8 mouse cellular contexts compared by ENCODE assay signal in the genomic region with DNA sequence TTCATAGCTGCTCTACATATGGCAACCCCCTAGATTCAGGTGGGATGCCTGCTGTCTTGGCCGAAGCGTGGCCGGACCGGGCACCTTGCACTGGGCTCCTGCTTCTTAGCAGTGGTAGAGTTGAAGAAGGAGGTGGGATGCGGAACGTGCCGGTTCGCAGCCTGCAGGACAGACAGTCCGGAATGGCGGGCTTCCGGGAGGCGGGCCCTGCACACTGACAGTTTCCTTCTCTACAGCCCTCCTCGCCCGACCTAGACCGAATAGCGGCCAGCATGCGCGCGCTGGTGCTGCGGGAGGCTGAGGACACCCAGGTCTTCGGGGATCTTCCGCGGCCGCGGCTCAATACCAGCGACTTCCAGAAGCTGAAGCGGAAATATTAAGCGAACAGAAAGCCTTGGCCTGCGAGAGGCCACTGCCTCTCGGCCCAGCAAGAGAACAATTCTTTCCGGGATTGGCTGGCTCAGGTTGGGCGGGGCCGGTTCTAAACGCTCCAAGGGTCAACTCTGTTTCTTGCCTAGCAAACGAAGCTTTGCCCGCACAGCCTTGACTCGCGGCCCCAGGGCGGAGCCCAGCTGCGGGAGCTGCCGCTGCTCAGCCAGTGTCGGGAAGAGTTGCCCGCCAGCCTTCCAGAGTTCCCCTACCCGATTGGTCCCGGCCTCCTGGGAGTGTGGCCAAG. TPM values are rescaled to one million over a fixed set of nuclear protein-coding genes. Genes with fewer than 3 reads are reported as not detected.
DNase-seq lines count a peak whose midpoint lies in the region; ATAC-seq and TF ChIP-seq lines count a peak whose summit lies in the region.

No protein-coding gene starts in this region.

- peak; percentile 79 for TF ChIP-seq POLR2A in bone marrow, adult 2 months (IDR thresholded peaks at IDR 0.05; ENCODE audit: borderline replicate concordance, control insufficient read depth, low read depth, low read length)

- peaks cover 53% of the 10 kb centered on the region for H3K79me2 ChIP-seq in C2C12 (ENCODE audit: control insufficient read depth, insufficient read depth)

- H3ac ChIP-seq in C2C12 (ENCODE audit: control insufficient read depth, insufficient read length, low read depth): peak overlapping the region; percentile 31

- H3K27ac ChIP-seq in bone marrow, adult 2 months (ENCODE audit: control insufficient read depth, insufficient read depth, low read depth, low read length, poor library complexity): peak overlapping the region; percentile 98
- H3K27ac ChIP-seq in embryonic facial prominence, embryonic 15.5 days (replicated peaks): peak overlapping the region; percentile 95
- H3K27ac ChIP-seq in heart, embryonic 12.5 days (ENCODE audit: poor library complexity, severe bottlenecking): peak overlapping the region; percentile 97
- H3K27ac ChIP-seq in kidney, embryonic 15.5 days: peak overlapping the region; percentile 99
- peak overlapping the region; percentile 99 for H3K27ac ChIP-seq in liver, embryonic 16.5 days (ENCODE audit: low read length)
- H3K27ac ChIP-seq in stomach, embryonic 14.5 days (ENCODE audit: low read length): peak overlapping the region; percentile 95

- peaks cover 6% of the 10 kb centered on the region; the same call in 1 of the 2 replicates for H3K4me1 ChIP-seq in bone marrow, adult 2 months (ENCODE audit: control insufficient read depth, insufficient read depth, low read length)
- H3K4me1 ChIP-seq in embryonic facial prominence, embryonic 15.5 days: peaks cover 75% of the 10 kb centered on the region
- H3K4me1 ChIP-seq in heart, embryonic 12.5 days (replicated peaks): peaks cover 70% of the 10 kb centered on the region
- H3K4me1 ChIP-seq in kidney, embryonic 15.5 days: peaks cover 73% of the 10 kb centered on the region
- H3K4me1 ChIP-seq in liver, embryonic 16.5 days (ENCODE audit: control insufficient read depth, low read depth, low read length): peaks cover 68% of the 10 kb centered on the region
- H3K4me1 ChIP-seq in stomach, embryonic 14.5 days (ENCODE audit: control insufficient read depth, insufficient read depth, low read length): peaks cover 44% of the 10 kb centered on the region

- no peaks in the 10 kb centered on the region for H3K27me3 ChIP-seq in C2C12 (ENCODE audit: control insufficient read depth, insufficient read depth, insufficient read length)
- no peaks in the 10 kb centered on the region for H3K27me3 ChIP-seq in embryonic facial prominence, embryonic 15.5 days
- H3K27me3 ChIP-seq in heart, embryonic 12.5 days (replicated peaks): no peaks in the 10 kb centered on the region
- H3K27me3 ChIP-seq in kidney, embryonic 15.5 days: no peaks in the 10 kb centered on the region
- no peaks in the 10 kb centered on the region for H3K27me3 ChIP-seq in liver, embryonic 16.5 days (ENCODE audit: control insufficient read depth, insufficient read depth, low read depth, low read length)
- no peaks in the 10 kb centered on the region for H3K27me3 ChIP-seq in stomach, embryonic 14.5 days (ENCODE audit: control insufficient read depth, insufficient read depth, low read length)

- H3K4me3 ChIP-seq in C2C12 (ENCODE audit: insufficient read depth, poor library complexity, severe bottlenecking): peak overlapping the region; percentile 18
- H3K4me3 ChIP-seq in bone marrow, adult 2 months (replicated peaks; ENCODE audit: control insufficient read depth, low read depth, low read length): peak overlapping the region; percentile 82
- peak overlapping the region; percentile 49 for H3K4me3 ChIP-seq in embryonic facial prominence, embryonic 15.5 days (replicated peaks)
- H3K4me3 ChIP-seq in heart, embryonic 12.5 days: peak overlapping the region; percentile 52
- peak overlapping the region; percentile 58 for H3K4me3 ChIP-seq in kidney, embryonic 15.5 days (replicated peaks)
- peak overlapping the region; percentile 85 for H3K4me3 ChIP-seq in liver, embryonic 16.5 days (ENCODE audit: low read depth, low read length)
- peak overlapping the region; percentile 43 for H3K4me3 ChIP-seq in stomach, embryonic 14.5 days (ENCODE audit: low read depth, low read length)

- peak overlapping the region; percentile 91 for H3K4me2 ChIP-seq in embryonic facial prominence, embryonic 15.5 days (replicated peaks)
- H3K4me2 ChIP-seq in heart, embryonic 12.5 days: peak overlapping the region; percentile 82
- H3K4me2 ChIP-seq in kidney, embryonic 15.5 days: peak overlapping the region; percentile 96
- H3K4me2 ChIP-seq in liver, embryonic 16.5 days (ENCODE audit: low read depth, low read length): peak overlapping the region; percentile 98
- peak overlapping the region; percentile 95 for H3K4me2 ChIP-seq in stomach, embryonic 14.5 days (replicated peaks; ENCODE audit: low read depth, low read length)

- no peaks in the 10 kb centered on the region for H3K9me3 ChIP-seq in embryonic facial prominence, embryonic 15.5 days (replicated peaks)
- no peaks in the 10 kb centered on the region for H3K9me3 ChIP-seq in heart, embryonic 12.5 days (replicated peaks)
- no peaks in the 10 kb centered on the region for H3K9me3 ChIP-seq in kidney, embryonic 15.5 days (replicated peaks)
- H3K9me3 ChIP-seq in liver, embryonic 16.5 days (replicated peaks; ENCODE audit: control insufficient read depth, low read length): no peaks in the 10 kb centered on the region
- no peaks in the 10 kb centered on the region for H3K9me3 ChIP-seq in stomach, embryonic 14.5 days (ENCODE audit: control insufficient read depth, low read depth, low read length)

- peaks cover 9% of the 10 kb centered on the region for H3K36me3 ChIP-seq in C2C12 (ENCODE audit: control insufficient read depth, insufficient read depth)
- peaks cover 8% of the 10 kb centered on the region for H3K36me3 ChIP-seq in embryonic facial prominence, embryonic 15.5 days
- H3K36me3 ChIP-seq in heart, embryonic 12.5 days: peaks cover 21% of the 10 kb centered on the region
- H3K36me3 ChIP-seq in kidney, embryonic 15.5 days: peaks cover 26% of the 10 kb centered on the region
- H3K36me3 ChIP-seq in liver, embryonic 16.5 days (ENCODE audit: control insufficient read depth, insufficient read depth): no peaks in the 10 kb centered on the region
- H3K36me3 ChIP-seq in stomach, embryonic 14.5 days (ENCODE audit: control insufficient read depth, insufficient read depth, low read length): peaks cover 11% of the 10 kb centered on the region

- TF ChIP-seq CTCF in C2C12 (IDR thresholded peaks at IDR 0.05; ENCODE audit: control insufficient read depth, insufficient read depth, insufficient read length): no peak
- TF ChIP-seq CTCF in bone marrow, adult 2 months (IDR thresholded peaks at IDR 0.05; ENCODE audit: control insufficient read depth, insufficient read depth, low read length): no peak

- H3K9ac ChIP-seq in embryonic facial prominence, embryonic 15.5 days: peak overlapping the region; percentile 50
- H3K9ac ChIP-seq in heart, embryonic 12.5 days: peak overlapping the region; percentile 77
- H3K9ac ChIP-seq in kidney, embryonic 15.5 days: peak overlapping the region; percentile 63
- H3K9ac ChIP-seq in liver, embryonic 16.5 days (ENCODE audit: low read depth, low read length): peak overlapping the region; percentile 95
- H3K9ac ChIP-seq in stomach, embryonic 14.5 days (replicated peaks; ENCODE audit: low read depth, low read length): peak overlapping the region; percentile 45

- under 1% methylated on average over 45 of the region's 45 CpGs for WGBS in bone marrow, adult 2 months
- WGBS in embryonic facial prominence, embryonic 15.5 days: 3% methylated on average over 45 of the region's 45 CpGs
- under 1% methylated on average over 45 of the region's 45 CpGs for WGBS in heart, embryonic 12.5 days
- 2% methylated on average over 45 of the region's 45 CpGs for WGBS in kidney, embryonic 15.5 days
- under 1% methylated on average over 45 of the region's 45 CpGs for WGBS in liver, embryonic 16.5 days (ENCODE audit: insufficient replicate concordance)
- WGBS in stomach, embryonic 14.5 days: 2% methylated on average over 45 of the region's 45 CpGs

- ATAC-seq in embryonic facial prominence, embryonic 15.5 days (ENCODE audit: insufficient number of reproducible peaks, low FRiP score, low TSS enrichment, low read depth): peak; percentile 45
- peak; percentile 64 for ATAC-seq in heart, embryonic 12.5 days (ENCODE audit: insufficient number of reproducible peaks, low FRiP score)
- peak; percentile 57 for ATAC-seq in kidney, embryonic 15.5 days (replicated peaks; ENCODE audit: low FRiP score)
- peak; percentile 76 for ATAC-seq in liver, embryonic 16.5 days (ENCODE audit: low read depth)
- ATAC-seq in stomach, embryonic 14.5 days (ENCODE audit: insufficient number of reproducible peaks, insufficient read depth, low FRiP score, low read depth): peak; percentile 68

- H3K79me3 ChIP-seq in C2C12 (ENCODE audit: low read depth): peaks cover 27% of the 10 kb centered on the region

- peak; percentile 76 for DNase-seq in neural tube, embryonic 10.5 days (ENCODE audit: extremely low spot score, low spot score)

RNA-seq across cellular contexts. Expression of gene Pnkp, which starts 2.4 kb away (rescaled TPM):
- polyA plus RNA-seq in C2C12 (2012; fragmentation: generic; extraction: Trizol): 32.0 TPM
- polyA plus RNA-seq in bone marrow, adult 2 months (2011; ENCODE audit: insufficient read depth, insufficient read length, low replicate concordance, missing spikeins): 97.5 and 261 TPM in 2 replicates
- polyA plus RNA-seq in embryonic facial prominence, embryonic 15.5 days (2015; fragmentation: Nextera tagmentation; extraction: Ambion mirVana): 30.4 and 37.3 TPM in 2 replicates
- 23.3 and 27.0 TPM in 2 replicates for polyA plus RNA-seq in heart, embryonic 12.5 days (2016; fragmentation: Nextera tagmentation; extraction: Ambion mirVana)
- 31.1 and 33.6 TPM in 2 replicates for polyA plus RNA-seq in kidney, embryonic 15.5 days (2015; fragmentation: Nextera tagmentation; extraction: Ambion mirVana)
- 23.4 and 24.3 TPM in 2 replicates for polyA plus RNA-seq in liver, embryonic 16.5 days (2015; fragmentation: Nextera tagmentation; extraction: Ambion mirVana)
- 25.7 and 30.0 TPM in 2 replicates for polyA plus RNA-seq in stomach, embryonic 14.5 days (2014; fragmentation: Nextera tagmentation; extraction: Ambion mirVana)

RNA-seq across cellular contexts. Expression of gene Tbc1d17, which starts 5.6 kb away (rescaled TPM):
- polyA plus RNA-seq in C2C12 (2012; fragmentation: generic; extraction: Trizol): 38.4 TPM
- 24.5 and 49.2 TPM in 2 replicates for polyA plus RNA-seq in bone marrow, adult 2 months (2011; ENCODE audit: insufficient read depth, insufficient read length, low replicate concordance, missing spikeins)
- 86.6 and 89.3 TPM in 2 replicates for polyA plus RNA-seq in embryonic facial prominence, embryonic 15.5 days (2015; fragmentation: Nextera tagmentation; extraction: Ambion mirVana)
- polyA plus RNA-seq in heart, embryonic 12.5 days (2016; fragmentation: Nextera tagmentation; extraction: Ambion mirVana): 60.0 and 61.2 TPM in 2 replicates
- polyA plus RNA-seq in kidney, embryonic 15.5 days (2015; fragmentation: Nextera tagmentation; extraction: Ambion mirVana): 76.8 and 81.0 TPM in 2 replicates
- 32.7 and 33.7 TPM in 2 replicates for polyA plus RNA-seq in liver, embryonic 16.5 days (2015; fragmentation: Nextera tagmentation; extraction: Ambion mirVana)
- polyA plus RNA-seq in stomach, embryonic 14.5 days (2014; fragmentation: Nextera tagmentation; extraction: Ambion mirVana): 64.6 and 71.8 TPM in 2 replicates

RNA-seq across cellular contexts. Expression of gene Akt1s1, which starts 5.7 kb away (rescaled TPM):
- polyA plus RNA-seq in C2C12 (2012; fragmentation: generic; extraction: Trizol): 208 TPM
- 28.2 and 48.0 TPM in 2 replicates for polyA plus RNA-seq in bone marrow, adult 2 months (2011; ENCODE audit: insufficient read depth, insufficient read length, low replicate concordance, missing spikeins)
- polyA plus RNA-seq in embryonic facial prominence, embryonic 15.5 days (2015; fragmentation: Nextera tagmentation; extraction: Ambion mirVana): 124 and 127 TPM in 2 replicates
- 105 and 108 TPM in 2 replicates for polyA plus RNA-seq in heart, embryonic 12.5 days (2016; fragmentation: Nextera tagmentation; extraction: Ambion mirVana)
- 108 and 118 TPM in 2 replicates for polyA plus RNA-seq in kidney, embryonic 15.5 days (2015; fragmentation: Nextera tagmentation; extraction: Ambion mirVana)
- 25.6 and 29.1 TPM in 2 replicates for polyA plus RNA-seq in liver, embryonic 16.5 days (2015; fragmentation: Nextera tagmentation; extraction: Ambion mirVana)
- 43.6 and 54.9 TPM in 2 replicates for polyA plus RNA-seq in stomach, embryonic 14.5 days (2014; fragmentation: Nextera tagmentation; extraction: Ambion mirVana)

RNA-seq across cellular contexts. Expression of gene Ptov1, which starts 15.1 kb away (rescaled TPM):
- polyA plus RNA-seq in C2C12 (2012; fragmentation: generic; extraction: Trizol): 221 TPM
- 51.3 and 96.4 TPM in 2 replicates for polyA plus RNA-seq in bone marrow, adult 2 months (2011; ENCODE audit: insufficient read depth, insufficient read length, low replicate concordance, missing spikeins)
- polyA plus RNA-seq in embryonic facial prominence, embryonic 15.5 days (2015; fragmentation: Nextera tagmentation; extraction: Ambion mirVana): 428 and 442 TPM in 2 replicates
- polyA plus RNA-seq in heart, embryonic 12.5 days (2016; fragmentation: Nextera tagmentation; extraction: Ambion mirVana): 308 and 321 TPM in 2 replicates
- polyA plus RNA-seq in kidney, embryonic 15.5 days (2015; fragmentation: Nextera tagmentation; extraction: Ambion mirVana): 411 and 437 TPM in 2 replicates
- 34.8 and 43.4 TPM in 2 replicates for polyA plus RNA-seq in liver, embryonic 16.5 days (2015; fragmentation: Nextera tagmentation; extraction: Ambion mirVana)
- 377 and 384 TPM in 2 replicates for polyA plus RNA-seq in stomach, embryonic 14.5 days (2014; fragmentation: Nextera tagmentation; extraction: Ambion mirVana)

RNA-seq across cellular contexts. Expression of gene Med25, which starts 38.0 kb away (rescaled TPM):
- polyA plus RNA-seq in C2C12 (2012; fragmentation: generic; extraction: Trizol): 43.9 TPM
- polyA plus RNA-seq in bone marrow, adult 2 months (2011; ENCODE audit: insufficient read depth, insufficient read length, low replicate concordance, missing spikeins): 14.6 and 25.4 TPM in 2 replicates
- polyA plus RNA-seq in embryonic facial prominence, embryonic 15.5 days (2015; fragmentation: Nextera tagmentation; extraction: Ambion mirVana): 110 and 122 TPM in 2 replicates
- polyA plus RNA-seq in heart, embryonic 12.5 days (2016; fragmentation: Nextera tagmentation; extraction: Ambion mirVana): 76.8 and 81.2 TPM in 2 replicates
- 103 and 126 TPM in 2 replicates for polyA plus RNA-seq in kidney, embryonic 15.5 days (2015; fragmentation: Nextera tagmentation; extraction: Ambion mirVana)
- polyA plus RNA-seq in liver, embryonic 16.5 days (2015; fragmentation: Nextera tagmentation; extraction: Ambion mirVana): 44.7 and 53.0 TPM in 2 replicates
- polyA plus RNA-seq in stomach, embryonic 14.5 days (2014; fragmentation: Nextera tagmentation; extraction: Ambion mirVana): 65.2 and 79.4 TPM in 2 replicates

Comparison
In these comparisons a context has a peak if more than half of its experiments do, and no peak if none do; other contexts are left out.
1. Peak in every context shown above with its lines: DNase-seq, ATAC-seq, H3K4me3 ChIP-seq and H3K27ac ChIP-seq.
2. H3K4me3 ChIP-seq: peak in every context shown above with its lines; median percentile 85 in liver, embryonic 16.5 days; 82 in bone marrow, adult 2 months; 58 in kidney, embryonic 15.5 days; 52 in heart, embryonic 12.5 days; 49 in embryonic facial prominence, embryonic 15.5 days; 43 in stomach, embryonic 14.5 days; 18 in C2C12.
3. H3K9ac ChIP-seq: peak in every context shown above with its lines; median percentile 95 in liver, embryonic 16.5 days; 77 in heart, embryonic 12.5 days; 63 in kidney, embryonic 15.5 days; 50 in embryonic facial prominence, embryonic 15.5 days; 45 in stomach, embryonic 14.5 days.